Mouse (Mus musculus) hindbrain, embryonic 16.5 days (tissue): ENCODE measurements at regions not wholly inside any gene's neighbourhood (a gene's known extent, or its start where the extent isn't known, plus 50 kb on each side); places are given as distances from the start of the nearest gene placed in this dataset. TPM values are rescaled to one million over a fixed set of nuclear protein-coding genes. Genes with fewer than 3 reads are reported as not detected.

Experiments used
- ATAC-seq: fragments of 200-750 bp; cut with Nextera tagmentation; 2 replicates; pipeline ENCODE4 v1.8.0; 2017; ENCODE audit warnings: moderate TSS enrichment, moderate library complexity
- H3K27ac ChIP-seq: fragments of 300-500 bp; sonication (generic); 2 replicates; pipeline ENCODE4 v1.5.1; 2014; ENCODE audit warnings: low read depth, mild to moderate bottlenecking, control low read depth, low read length, moderate library complexity
- H3K27me3 ChIP-seq: fragments of 300-500 bp; sonication (generic); replicated peaks from 2 replicates; pipeline ENCODE4 v1.6.1; 2014; ENCODE audit warnings: low read length; ENCODE audit not compliant: control insufficient read depth, insufficient read depth
- H3K36me3 ChIP-seq: fragments of 300-500 bp; sonication (generic); 2 replicates; pipeline ENCODE4 v1.6.1; 2014; ENCODE audit warnings: mild to moderate bottlenecking, low read length, moderate library complexity, mixed read lengths; ENCODE audit not compliant: control insufficient read depth, insufficient read depth
- H3K4me1 ChIP-seq: fragments of 300-500 bp; sonication (generic); 2 replicates; pipeline ENCODE4 v1.6.1; 2014; ENCODE audit warnings: low read depth, low read length; ENCODE audit not compliant: control insufficient read depth, insufficient read depth
- H3K4me2 ChIP-seq: fragments of 300-500 bp; sonication (generic); 2 replicates; pipeline ENCODE4 v1.6.1; 2014; ENCODE audit warnings: mild to moderate bottlenecking, low read length, control low read depth, moderate library complexity
- H3K4me3 ChIP-seq: fragments of 300-500 bp; sonication (generic); 2 replicates; pipeline ENCODE4 v1.5.1; 2014; ENCODE audit warnings: mild to moderate bottlenecking, low read length, control low read depth, moderate library complexity
- H3K9ac ChIP-seq: fragments of 300-500 bp; sonication (generic); 2 replicates; pipeline ENCODE4 v1.6.1; 2014; ENCODE audit warnings: low read depth, mild to moderate bottlenecking, control low read depth, low read length, moderate library complexity
- H3K9me3 ChIP-seq: fragments of 300-500 bp; sonication (generic); 2 replicates; pipeline ENCODE4 v1.6.1; 2014; ENCODE audit warnings: mild to moderate bottlenecking, low read length, moderate library complexity; ENCODE audit not compliant: control insufficient read depth
- WGBS: fragments of 180-500 bp; shearing (Covaris S2); extraction: QIAGEN DNeasy Blood & Tissue Kit; methylation state at CpG from one replicate; pipeline ENCODE4 v1.1.7; 2014; 5-methylcytosine and 5-hydroxymethylcytosine counted together
- microRNA-seq: library from miRNA; unstranded; fragments of <30 nt; microRNA quantifications from one replicate; pipeline ENCODE4, GENCODE M21; 2017

DNA sequence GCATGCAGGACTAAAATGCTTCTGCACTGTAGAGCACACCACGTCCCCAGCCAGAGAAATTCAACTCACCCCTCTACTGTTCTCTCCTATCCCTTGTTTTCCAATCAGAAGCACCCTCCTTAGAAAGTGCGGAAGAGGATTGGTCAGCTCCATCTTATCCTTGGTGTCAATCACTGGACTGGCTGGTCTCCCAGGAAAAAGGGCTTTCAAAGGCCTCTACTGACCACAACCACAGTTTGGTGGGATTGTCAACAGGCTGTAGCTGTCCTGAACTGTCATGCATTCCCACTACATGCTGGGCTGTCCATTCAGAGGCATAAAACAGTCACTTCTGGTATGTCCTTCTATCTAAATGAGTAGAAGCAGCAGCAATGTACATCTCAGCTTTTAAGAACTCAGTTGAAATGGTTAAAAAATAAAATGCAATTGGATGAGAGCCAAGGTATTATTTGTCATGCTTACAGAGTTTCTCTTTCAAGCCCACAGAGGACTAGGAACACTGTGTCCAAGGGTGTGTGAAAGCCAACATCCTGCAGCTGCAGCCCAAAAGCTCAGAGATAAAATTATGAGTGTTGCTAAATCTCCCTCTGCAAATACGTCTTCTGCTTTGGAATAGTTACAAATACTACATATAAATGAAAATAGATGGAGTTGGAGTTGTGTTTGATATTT lies 101.2 kb upstream of the Tshz3 start:
- H3K9me3 ChIP-seq, result peaks cover 3% of the 10 kb centered on the region; the same call in 1 of the 2 replicates
- 89% methylated on average over 3 of the region's 3 CpGs for WGBS
- H3K27ac ChIP-seq, result no peak overlapping the region
- H3K4me1 ChIP-seq, result no peaks in the 10 kb centered on the region
- H3K4me3 ChIP-seq, result no peak overlapping the region
- no peak overlapping the region for H3K4me2 ChIP-seq
- H3K9ac ChIP-seq, result no peak overlapping the region
- H3K36me3 ChIP-seq, result no peaks in the 10 kb centered on the region
- no peaks in the 10 kb centered on the region for H3K27me3 ChIP-seq
- ATAC-seq, result no peak

DNA sequence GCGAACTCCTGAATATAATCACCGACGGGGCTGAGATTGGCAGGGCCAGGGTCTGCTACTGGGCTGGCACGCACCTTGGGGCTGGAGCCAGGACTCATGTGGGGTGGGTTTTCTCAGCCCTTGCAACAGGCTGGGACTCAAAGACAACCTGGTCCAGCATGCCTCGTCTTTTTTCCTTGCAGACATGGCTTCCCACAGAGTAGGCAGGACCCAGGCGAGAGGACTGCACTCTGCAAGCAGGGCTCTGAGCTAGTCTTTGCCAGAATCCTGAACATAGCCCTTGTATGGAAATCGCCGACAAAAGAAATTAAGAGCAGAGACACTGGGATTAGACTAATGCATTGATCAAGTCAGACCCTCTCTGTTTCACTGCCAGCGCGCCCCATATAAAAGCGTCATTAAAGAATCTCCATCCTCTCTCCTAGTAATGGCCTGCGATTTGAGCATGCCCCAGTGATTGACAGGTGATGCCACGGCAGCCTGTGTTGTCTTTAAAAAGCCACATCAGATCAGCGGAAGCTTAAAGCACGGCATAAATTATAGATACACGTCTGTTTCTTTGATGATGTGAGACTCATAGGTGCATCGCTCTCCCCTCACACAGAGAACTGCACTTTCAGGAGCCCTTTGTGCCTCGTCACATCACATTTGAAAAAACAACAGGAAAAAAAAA lies 92.8 kb upstream of the Tshz3 start:
- H3K27me3 ChIP-seq, result no peaks in the 10 kb centered on the region
- H3K4me3 ChIP-seq, result no peak overlapping the region
- H3K9ac ChIP-seq, result 0 out of 2 replicates have a peak overlapping the region, but pooled peaks have one; percentile 17
- 49% methylated on average over 18 of the region's 18 CpGs for WGBS
- 0 out of 2 replicates have a peak, but pooled peaks have one; percentile 37 for ATAC-seq
- no peaks in the 10 kb centered on the region for H3K9me3 ChIP-seq
- no peak overlapping the region for H3K27ac ChIP-seq
- peak overlapping the region; percentile 20 for H3K4me2 ChIP-seq
- H3K36me3 ChIP-seq, result no peaks in the 10 kb centered on the region
- H3K4me1 ChIP-seq, result peaks cover 5% of the 10 kb centered on the region

GRCm38 (mm10) chr7:36620256-36620655 lies 77.7 kb upstream of the Tshz3 start:
- H3K4me2 ChIP-seq, result no peak overlapping the region
- no peak for ATAC-seq

GRCm38 (mm10) chr7:36644252-36644651 lies 53.7 kb upstream of the Tshz3 start:
- WGBS, result 30% methylated on average over 3 of the region's 3 CpGs
- Histone ChIP-seq H3K4me3 (no peak overlapping the region), H3K36me3 (no peaks in the 10 kb centered on the region), H3K27ac (no peak overlapping the region), H3K9me3 (no peaks in the 10 kb centered on the region), H3K4me1 (no peaks in the 10 kb centered on the region), H3K9ac (no peak overlapping the region), H3K4me2 (no peak overlapping the region), H3K27me3 (no peaks in the 10 kb centered on the region)
- no peak for ATAC-seq

More at GRCm38 (mm10) chr7:36620256-36620655, 77.7 kb upstream of the Tshz3 start:
- no peak overlapping the region for H3K27ac ChIP-seq
- 70% methylated on average over 6 of the region's 6 CpGs for WGBS
- no peaks in the 10 kb centered on the region; the same call in 1 of the 2 replicates for H3K9me3 ChIP-seq
- no peaks in the 10 kb centered on the region for H3K4me1 ChIP-seq
- H3K27me3 ChIP-seq, result no peaks in the 10 kb centered on the region
- H3K9ac ChIP-seq, result no peak overlapping the region
- H3K36me3 ChIP-seq, result no peaks in the 10 kb centered on the region
- H3K4me3 ChIP-seq, result no peak overlapping the region

Small RNAs in the stretch of these regions (microRNA-seq; reads per million reads assigned to microRNA genes)
- not detected for gene Gm25247
